Mouse (Mus musculus) olfactory bulb, adult 2 months (tissue): ENCODE results near the gene Vmn1r1.

Experiments
- CTCF ChIP-seq: fragments of 200-500 bp; IDR thresholded peaks from 2 replicates; pipeline ENCODE4 v1.5.1; 2012; ENCODE audit warnings: low read depth, mild to moderate bottlenecking, low read length, moderate library complexity; ENCODE audit not compliant: insufficient read depth
- POLR2A ChIP-seq: fragments of 200-500 bp; IDR thresholded peaks from 2 replicates; pipeline ENCODE4 v1.6.1; 2012; ENCODE audit warnings: mild to moderate bottlenecking, low read depth, low read length, moderate library complexity; ENCODE audit not compliant: insufficient read depth

DNA sequence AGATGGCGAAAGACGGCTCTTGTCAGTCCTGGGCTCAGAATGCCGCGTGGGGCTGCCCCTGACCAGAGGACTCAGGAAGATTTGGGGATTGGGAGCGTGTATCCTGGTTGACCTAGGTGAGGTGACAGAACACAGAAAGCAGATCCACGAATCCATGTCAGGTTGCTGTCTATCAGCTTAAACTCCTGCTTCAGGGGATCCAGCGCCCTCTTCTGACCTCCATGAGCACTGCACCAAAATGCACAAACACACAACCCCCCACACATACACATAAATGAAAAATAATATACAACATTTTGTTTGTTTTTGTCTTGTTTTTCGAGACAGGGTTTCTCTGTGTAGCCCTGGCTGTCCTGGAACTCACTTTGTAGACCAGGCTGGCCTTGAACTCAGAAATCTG, 26.1 kb downstream of the Vmn1r1 start:
- TF ChIP-seq CTCF = no peak
- no peak for TF ChIP-seq POLR2A
